Mouse (Mus musculus) c-Kit-positive CD71-positive TER-119-positive erythroid progenitor cells, embryonic 14.5 days (primary cell): ENCODE data around the gene Zfp612.

Source experiments
- DNase-seq: peaks from one replicate; pipeline ENCODE4 v3.0.0-alpha.2; 2013; ENCODE audit warnings: low spot score

Gene Zfp612

GRCm38 (mm10) chr8:110134236-110134635 lies 54.7 kb downstream of the Zfp612 start:
- DNase-seq = no peak

- DNase-seq = no peak
Observed at GRCm38 (mm10) chr8:110135515-110135914, 56.0 kb downstream of the Zfp612 start.

- no peak for DNase-seq
Observed at GRCm38 (mm10) chr8:110140156-110140555, 60.6 kb downstream of the Zfp612 start.

GRCm38 (mm10) chr8:110140770-110141169 lies 61.2 kb downstream of the Zfp612 start:
- DNase-seq = no peak
